Mouse (Mus musculus): ENCODE results near the gene Amacr.

Amacr gene

GRCm38 (mm10) chr15:10981377-10982063 is at the start of gene Amacr:
TSS of gene Amacr (plus strand) at chr15:10981756.
- DNase-seq (ENCODE audit: low read depth, low spot score) = peak; percentile 96

GRCm38 (mm10) chr15:10933930-10934329 is 47.6 kb upstream of the Amacr start:
- no peak for DNase-seq (ENCODE audit: low read depth, low spot score)

- no peak for DNase-seq (ENCODE audit: low read depth, low spot score)
Observed at GRCm38 (mm10) chr15:10940148-10941108, 41.1 kb upstream of the Amacr start.

GRCm38 (mm10) chr15:10941901-10942300 is 39.7 kb upstream of the Amacr start:
- DNase-seq (ENCODE audit: low read depth, low spot score) = no peak

- no peak for DNase-seq (ENCODE audit: low read depth, low spot score)
Observed at GRCm38 (mm10) chr15:10947852-10948251, 33.7 kb upstream of the Amacr start.

- peak; percentile 41 for DNase-seq (ENCODE audit: low read depth, low spot score)
Observed at GRCm38 (mm10) chr15:10951951-10952759, 29.4 kb upstream of the Amacr start, which contains the start of gene C1qtnf3. TSS of gene C1qtnf3 (plus strand) at chr15:10952332.

GRCm38 (mm10) chr15:10952760-10953305 is 28.7 kb upstream of the Amacr start:
- no peak for DNase-seq (ENCODE audit: low read depth, low spot score)

GRCm38 (mm10) chr15:10953465-10953864 is 28.1 kb upstream of the Amacr start:
- no peak for DNase-seq (ENCODE audit: low read depth, low spot score)

- DNase-seq (ENCODE audit: low read depth, low spot score) = no peak
Observed at GRCm38 (mm10) chr15:10954381-10955016, 27.1 kb upstream of the Amacr start.

GRCm38 (mm10) chr15:10955156-10955555 is 26.4 kb upstream of the Amacr start:
- DNase-seq (ENCODE audit: low read depth, low spot score) = no peak

GRCm38 (mm10) chr15:10956706-10957105 is 24.9 kb upstream of the Amacr start:
- no peak for DNase-seq (ENCODE audit: low read depth, low spot score)

- no peak for DNase-seq (ENCODE audit: low read depth, low spot score)
Observed at GRCm38 (mm10) chr15:10959277-10960026, 22.1 kb upstream of the Amacr start.

GRCm38 (mm10) chr15:10960267-10960666 is 21.3 kb upstream of the Amacr start:
- no peak for DNase-seq (ENCODE audit: low read depth, low spot score)

- DNase-seq (ENCODE audit: low read depth, low spot score) = no peak
Observed at GRCm38 (mm10) chr15:10962601-10963000, 19.0 kb upstream of the Amacr start.

GRCm38 (mm10) chr15:10969439-10969838 is 12.1 kb upstream of the Amacr start:
- DNase-seq (ENCODE audit: low read depth, low spot score) = no peak

- no peak for DNase-seq (ENCODE audit: low read depth, low spot score)
Observed at GRCm38 (mm10) chr15:10970777-10971176, 10.8 kb upstream of the Amacr start.

GRCm38 (mm10) chr15:10977151-10977550 is 4.4 kb upstream of the Amacr start:
- peak; percentile 91 for DNase-seq (ENCODE audit: low read depth, low spot score)

GRCm38 (mm10) chr15:10980712-10981111 is 844 bp upstream of the Amacr start:
- DNase-seq (ENCODE audit: low read depth, low spot score) = no peak

- no peak for DNase-seq (ENCODE audit: low read depth, low spot score)
Observed at GRCm38 (mm10) chr15:10982064-10982435, 494 bp downstream of the Amacr start.

GRCm38 (mm10) chr15:10985756-10986155 is 4.2 kb downstream of the Amacr start:
- no peak for DNase-seq (ENCODE audit: low read depth, low spot score)

All from ZHBTc4 (cell line).